Mouse (Mus musculus): ENCODE data around the gene Dclk1.
"Not testable (repeated sequence)": the region's sequence is repeated elsewhere in the genome, so short reads cannot be mapped to it uniquely, and the experiment has no call there.

Dclk1 gene
- long read RNA-seq, experiment 1, result 0 reads
- long read RNA-seq, experiment 2, full-length matches to known transcripts, result 1 of 3 reads
- long read RNA-seq, experiment 2, partial matches to known transcripts, result 0 of 3 reads
- long read RNA-seq, experiment 2, other reads (novel, unspliced or antisense), result 2 of 3 reads

GRCm38 (mm10) chr3:55241730-55242421 lies at the start of gene Dclk1:
Gene Dclk1 (plus strand): TSS chr3:55242364.
- intact Hi-C loops (cut with DNase I), result no loop called here

- intact Hi-C loops (cut with DNase I), result no loop called here
These were observed 48.8 kb upstream of the Dclk1 start for GRCm38 (mm10) chr3:55193351-55193750.

- intact Hi-C loops (cut with DNase I), result no loop called here
These were observed 47.4 kb upstream of the Dclk1 start for GRCm38 (mm10) chr3:55194792-55195191.

- intact Hi-C loops (cut with DNase I), result no loop called here
These were observed 46.4 kb upstream of the Dclk1 start for GRCm38 (mm10) chr3:55195581-55196327.

DNA sequence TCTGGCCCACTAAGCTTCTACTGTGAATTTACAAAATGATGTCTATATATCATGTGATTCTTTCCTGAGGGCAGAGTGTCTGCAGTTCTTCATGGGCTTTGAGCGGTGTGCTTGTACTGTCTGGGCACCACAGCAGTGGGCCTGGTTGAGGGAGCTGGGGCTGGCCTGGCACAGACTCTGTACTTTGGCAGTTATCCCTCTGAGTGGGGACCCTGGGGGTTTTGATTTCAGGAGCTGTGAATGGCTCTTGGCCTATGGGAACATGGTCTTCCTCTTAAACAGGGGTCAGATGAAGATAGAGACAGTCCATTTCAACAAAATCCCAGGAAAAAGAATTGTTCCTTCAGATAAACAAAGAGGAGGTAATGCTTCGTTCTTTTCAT lies 45.8 kb upstream of the Dclk1 start:
- intact Hi-C loops (cut with DNase I), result no loop called here

GRCm38 (mm10) chr3:55203621-55204020 lies 38.5 kb upstream of the Dclk1 start:
- intact Hi-C loops (cut with DNase I), result not testable (repeated sequence)

DNA sequence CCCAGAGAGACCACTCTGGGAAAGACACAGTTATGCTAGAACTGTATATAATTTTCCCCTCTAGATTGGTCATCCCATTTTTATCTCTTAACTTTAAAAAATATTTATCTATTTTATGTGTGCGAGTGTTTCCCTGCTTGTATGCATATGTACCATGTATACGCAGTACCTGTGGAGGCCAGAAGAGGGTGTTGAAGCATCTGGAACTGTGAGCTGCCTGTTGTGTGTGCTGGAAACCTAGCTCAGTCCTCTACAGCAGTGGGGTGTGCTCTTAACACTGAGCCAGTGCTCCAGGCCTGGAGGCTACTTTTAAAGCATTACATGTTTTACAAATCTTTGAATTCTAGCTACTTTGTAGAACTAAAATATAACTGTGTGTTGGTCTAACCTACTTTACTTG lies 35.8 kb upstream of the Dclk1 start:
- intact Hi-C loops (cut with DNase I), result no loop called here

DNA sequence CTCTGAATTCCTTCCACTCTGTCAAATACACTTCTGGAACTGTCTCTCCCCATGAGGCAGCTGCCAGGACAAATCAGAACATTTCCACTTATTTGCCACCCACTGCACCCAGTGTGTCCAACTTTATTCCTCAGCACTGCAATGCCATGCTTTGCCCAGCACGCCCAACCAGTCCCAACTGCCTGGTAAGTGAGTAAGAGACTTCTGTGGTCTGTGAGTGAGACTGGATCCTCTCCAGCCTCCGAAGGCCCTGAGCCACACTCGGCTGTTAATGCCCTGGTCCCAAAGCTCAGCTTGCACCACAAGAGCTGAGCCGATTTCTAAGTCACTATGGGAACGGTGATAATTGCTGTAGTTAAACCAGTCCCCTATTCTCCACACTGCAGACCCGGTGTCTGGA lies 34.5 kb upstream of the Dclk1 start:
- intact Hi-C loops (cut with DNase I), result no loop called here

GRCm38 (mm10) chr3:55212254-55212653 lies 29.9 kb upstream of the Dclk1 start:
- intact Hi-C loops (cut with DNase I), result no loop called here

GRCm38 (mm10) chr3:55213785-55214184 lies 28.4 kb upstream of the Dclk1 start:
- intact Hi-C loops (cut with DNase I), result no loop called here

GRCm38 (mm10) chr3:55214413-55214812 lies 27.8 kb upstream of the Dclk1 start:
- intact Hi-C loops (cut with DNase I), result no loop called here

DNA sequence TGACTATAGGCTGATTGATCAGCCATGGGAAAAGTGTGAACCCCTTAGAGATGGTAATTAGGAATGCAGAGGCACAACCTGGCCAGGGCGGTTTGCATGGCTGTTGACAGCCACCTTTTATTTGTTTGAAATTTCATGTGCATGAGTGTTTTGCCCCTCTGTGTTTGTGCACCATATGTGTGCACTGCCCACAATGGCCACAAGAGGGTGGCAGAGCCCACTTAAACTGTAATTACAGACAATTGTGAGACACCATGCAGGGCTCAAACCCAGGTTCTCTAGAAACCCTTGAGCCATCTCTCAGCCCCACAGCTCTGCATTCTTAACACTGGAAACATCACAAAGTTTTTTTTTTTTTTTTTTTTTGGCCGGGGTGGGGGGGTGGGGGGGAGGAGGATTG lies 19.7 kb upstream of the Dclk1 start:
- intact Hi-C loops (cut with DNase I), result no loop called here

GRCm38 (mm10) chr3:55223862-55224261 lies 18.3 kb upstream of the Dclk1 start:
- intact Hi-C loops (cut with DNase I), result no loop called here

- intact Hi-C loops (cut with DNase I), result no loop called here
These were observed 15.5 kb upstream of the Dclk1 start for GRCm38 (mm10) chr3:55226501-55227213.

DNA sequence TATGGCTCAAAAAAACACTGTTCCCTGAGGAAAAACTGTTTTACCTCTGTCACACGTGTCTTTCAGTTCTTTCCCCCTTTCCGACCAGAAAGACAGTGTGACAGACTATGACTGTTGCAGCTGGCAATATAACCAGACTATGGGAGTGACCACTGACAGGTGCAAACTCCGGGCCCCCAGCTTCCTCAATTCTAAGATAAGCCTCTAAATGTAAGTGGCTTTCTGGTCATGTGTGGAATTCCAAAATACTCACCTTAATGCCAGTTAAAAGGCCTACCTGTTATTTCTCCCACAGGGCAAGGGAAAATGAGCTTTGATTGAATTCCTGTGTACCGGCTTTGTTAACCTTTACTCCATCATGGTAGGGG lies 15.0 kb upstream of the Dclk1 start:
- intact Hi-C loops (cut with DNase I), result no loop called here

GRCm38 (mm10) chr3:55242422-55243055 lies 375 bp downstream of the Dclk1 start:
- intact Hi-C loops (cut with DNase I), result no loop called here

- intact Hi-C loops (cut with DNase I), result no loop called here
These were observed 900 bp downstream of the Dclk1 start for GRCm38 (mm10) chr3:55243056-55243471.

GRCm38 (mm10) chr3:55244087-55244486 lies 1.9 kb downstream of the Dclk1 start:
- intact Hi-C loops (cut with DNase I), result no loop called here

- intact Hi-C loops (cut with DNase I), result no loop called here
These were observed 4.6 kb downstream of the Dclk1 start for GRCm38 (mm10) chr3:55246618-55247272.

DNA sequence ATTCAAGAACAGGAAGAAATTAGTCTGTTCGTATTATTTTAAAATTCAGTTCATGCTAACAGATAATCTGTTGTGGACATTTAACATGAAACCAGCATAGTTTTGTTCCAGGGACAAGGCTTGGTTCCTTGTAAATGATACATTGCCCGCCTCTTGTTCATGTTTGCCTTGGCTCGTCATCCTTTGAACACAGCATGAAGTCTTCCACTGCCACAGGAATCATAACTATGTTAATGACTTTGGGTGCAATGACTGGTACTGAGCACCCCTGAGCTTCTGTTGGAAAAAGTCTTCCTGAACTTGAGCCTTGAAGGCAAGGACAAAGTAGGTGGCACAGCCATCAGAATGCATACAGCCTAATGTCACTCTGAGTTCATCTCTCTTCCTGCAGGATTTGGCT lies 5.9 kb downstream of the Dclk1 start:
- intact Hi-C loops (cut with DNase I), result no loop called here

GRCm38 (mm10) chr3:55248508-55248907 lies 6.3 kb downstream of the Dclk1 start:
- intact Hi-C loops (cut with DNase I), result no loop called here
